Mouse (Mus musculus) midbrain, embryonic 14.5 days (tissue): ENCODE measurements around the gene Cltb. TPM values are rescaled to one million over a fixed set of nuclear protein-coding genes. Genes with fewer than 3 reads are reported as not detected.
"Not testable (repeated sequence)": the region's sequence is repeated elsewhere in the genome, so short reads cannot be mapped to it uniquely, and the experiment has no call there.

Source experiments
- ATAC-seq: fragments of 200-750 bp; cut with Nextera tagmentation; 2 replicates; pipeline ENCODE4 v1.8.0; 2017; ENCODE audit warnings: moderate number of reproducible peaks, moderate library complexity; ENCODE audit not compliant: low FRiP score, low TSS enrichment
- DNase-seq: peaks from one replicate; pipeline ENCODE4 v3.0.0-alpha.2; 2015
- H3K27ac ChIP-seq: fragments of 300-500 bp; sonication (generic); replicated peaks from 2 replicates; pipeline ENCODE4 v1.5.1; 2014; ENCODE audit warnings: mild to moderate bottlenecking, low read depth, low read length, moderate library complexity
- H3K27me3 ChIP-seq: fragments of 300-500 bp; sonication (generic); 2 replicates; pipeline ENCODE4 v1.6.1; 2014; ENCODE audit warnings: low read length, control low read depth, mixed read lengths; ENCODE audit not compliant: control insufficient read depth, insufficient read depth
- H3K36me3 ChIP-seq: fragments of 300-500 bp; sonication (generic); 2 replicates; pipeline ENCODE4 v1.6.1; 2014; ENCODE audit warnings: low read length, control low read depth; ENCODE audit not compliant: control insufficient read depth, insufficient read depth
- H3K4me1 ChIP-seq: fragments of 300-500 bp; sonication (generic); 2 replicates; pipeline ENCODE4 v1.6.1; 2014; ENCODE audit warnings: mild to moderate bottlenecking, antibody characterized with exemption, low read length, control low read depth; ENCODE audit not compliant: control insufficient read depth, insufficient read depth
- H3K4me2 ChIP-seq: fragments of 300-500 bp; sonication (generic); 2 replicates; pipeline ENCODE4 v1.6.1; 2014; ENCODE audit warnings: mild to moderate bottlenecking, low read length, moderate library complexity
- H3K4me3 ChIP-seq: fragments of 300-500 bp; sonication (generic); replicated peaks from 2 replicates; pipeline ENCODE4 v1.5.1; 2014; ENCODE audit warnings: low read depth, low read length
- H3K9ac ChIP-seq: fragments of 300-500 bp; sonication (generic); replicated peaks from 2 replicates; pipeline ENCODE4 v1.6.1; 2014; ENCODE audit warnings: mild to moderate bottlenecking, low read length, moderate library complexity
- H3K9me3 ChIP-seq: fragments of 300-500 bp; sonication (generic); 2 replicates; pipeline ENCODE4 v1.6.1; 2016; ENCODE audit warnings: low read length, control low read depth, mixed read lengths; ENCODE audit not compliant: control insufficient read depth
- WGBS: fragments of 180-500 bp; shearing (Covaris S2); extraction: QIAGEN DNeasy Blood & Tissue Kit; methylation state at CpG from one replicate; pipeline ENCODE4 v1.1.7; 2014; 5-methylcytosine and 5-hydroxymethylcytosine counted together
- polyA plus RNA-seq: library from polyadenylated mRNA; unstranded; fragments of >200 nt; fragmentation: Nextera tagmentation; extraction: Ambion mirVana; gene quantifications from 2 replicates; pipeline ENCODE4 v1.2.1, GENCODE M21; 2014

The Cltb gene
- polyA plus RNA-seq, 1 experiment from 2014 or later, result 127 TPM

- H3K4me2 ChIP-seq, result no peak overlapping the region
- whole genome bisulfite sequencing, result 73% methylated on average over 6 of the region's 6 CpGs
Measured at GRCm38 (mm10) chr13:54616998-54617397, 5.9 kb upstream of the Cltb start.

GRCm38 (mm10) chr13:54616307-54616706, 5.2 kb upstream of the Cltb start:
- no peak for ATAC-seq
- H3K4me2 ChIP-seq, result no peak overlapping the region
- H3K9ac ChIP-seq, result no peak overlapping the region
- no peaks in the 10 kb centered on the region for H3K9me3 ChIP-seq
- 85% methylated on average over 8 of the region's 8 CpGs for WGBS
- 0 out of 2 replicates have a peak, but pooled peaks cover 3% of the 10 kb centered on the region for H3K4me1 ChIP-seq
- DNase-seq, result no peak
- no peak overlapping the region for H3K27ac ChIP-seq
- no peak overlapping the region for H3K4me3 ChIP-seq
- no peaks in the 10 kb centered on the region for H3K36me3 ChIP-seq
- H3K27me3 ChIP-seq, result no peaks in the 10 kb centered on the region

More at GRCm38 (mm10) chr13:54616998-54617397, 5.9 kb upstream of the Cltb start:
- Histone ChIP-seq H3K36me3 (no peaks in the 10 kb centered on the region), H3K9me3 (no peaks in the 10 kb centered on the region), H3K4me3 (no peak overlapping the region), H3K9ac (no peak overlapping the region), H3K27ac (no peak overlapping the region), H3K4me1 (0 out of 2 replicates have a peak, but pooled peaks cover 3% of the 10 kb centered on the region), H3K27me3 (no peaks in the 10 kb centered on the region)
- ATAC-seq (no peak), DNase-seq (no peak)

GRCm38 (mm10) chr13:54613141-54613540, 2.0 kb upstream of the Cltb start:
- ATAC-seq, result not testable (repeated sequence)
- WGBS, result 87% methylated on average over 8 of the region's 8 CpGs
- H3K4me1 ChIP-seq, result peaks cover 19% of the 10 kb centered on the region

GRCm38 (mm10) chr13:54610613-54610971, 552 bp downstream of the Cltb start:
- Histone ChIP-seq H3K4me2 (peak overlapping the region; percentile 85), H3K4me3 (peak overlapping the region; percentile 64), H3K36me3 (peaks cover 4% of the 10 kb centered on the region), H3K27me3 (no peaks in the 10 kb centered on the region), H3K27ac (peak overlapping the region; percentile 72), H3K9ac (peak overlapping the region; percentile 82), H3K4me1 (peaks cover 19% of the 10 kb centered on the region), H3K9me3 (no peaks in the 10 kb centered on the region)
- 10% methylated on average over 13 of the region's 13 CpGs for WGBS
- DNase-seq, result peak; percentile 45
- no peak for ATAC-seq

More at GRCm38 (mm10) chr13:54613141-54613540, 2.0 kb upstream of the Cltb start:
- H3K4me2 ChIP-seq, H3K9ac ChIP-seq, H3K36me3 ChIP-seq, H3K4me3 ChIP-seq, DNase-seq, H3K27me3 ChIP-seq, H3K9me3 ChIP-seq, H3K27ac ChIP-seq: not testable (repeated sequence)

- Histone ChIP-seq H3K9me3 (no peaks in the 10 kb centered on the region), H3K27me3 (no peaks in the 10 kb centered on the region), H3K27ac (no peak overlapping the region), H3K4me1 (peaks cover 19% of the 10 kb centered on the region), H3K4me3 (no peak overlapping the region; the same call in 1 of the 2 replicates), H3K36me3 (peaks cover 8% of the 10 kb centered on the region), H3K4me2 (peak overlapping the region; percentile 85), H3K9ac (no peak overlapping the region; the same call in 1 of the 2 replicates)
- no peak for ATAC-seq
- WGBS, result 14% methylated on average over 1 of the region's 1 CpGs
- no peak for DNase-seq
Measured at GRCm38 (mm10) chr13:54609301-54609700, 1.8 kb downstream of the Cltb start.

- 4% methylated on average over 8 of the region's 8 CpGs for WGBS
- Histone ChIP-seq H3K27ac (peak overlapping the region; percentile 6; the same call in 1 of the 2 replicates), H3K4me1 (peaks cover 19% of the 10 kb centered on the region), H3K4me2 (peak overlapping the region; percentile 85), H3K27me3 (no peaks in the 10 kb centered on the region), H3K36me3 (peaks cover 10% of the 10 kb centered on the region), H3K9me3 (no peaks in the 10 kb centered on the region), H3K4me3 (peak overlapping the region; percentile 12; the same call in 1 of the 2 replicates), H3K9ac (peak overlapping the region; percentile 43)
- no peak for ATAC-seq
- peak; percentile 50 for DNase-seq
Measured at GRCm38 (mm10) chr13:54608666-54609065, 2.5 kb downstream of the Cltb start.

GRCm38 (mm10) chr13:54608002-54608401, 3.1 kb downstream of the Cltb start:
- no peak overlapping the region; the same call in 1 of the 2 replicates for H3K9ac ChIP-seq
- peak overlapping the region; percentile 85; the same call in 1 of the 2 replicates for H3K4me2 ChIP-seq
- DNase-seq (no peak), ATAC-seq (no peak)
- H3K9me3 ChIP-seq, result no peaks in the 10 kb centered on the region
- H3K4me1 ChIP-seq, result peaks cover 19% of the 10 kb centered on the region
- no peak overlapping the region for H3K27ac ChIP-seq
- no peak overlapping the region for H3K4me3 ChIP-seq
- 75% methylated on average over 3 of the region's 3 CpGs for WGBS
- no peaks in the 10 kb centered on the region for H3K27me3 ChIP-seq
- H3K36me3 ChIP-seq, result peaks cover 10% of the 10 kb centered on the region

- no peaks in the 10 kb centered on the region for H3K9me3 ChIP-seq
- no peak for DNase-seq
- H3K4me3 ChIP-seq, result no peak overlapping the region
- peaks cover 19% of the 10 kb centered on the region for H3K4me1 ChIP-seq
- H3K27me3 ChIP-seq, result no peaks in the 10 kb centered on the region
- WGBS, result 80% methylated on average over 5 of the region's 5 CpGs
- H3K36me3 ChIP-seq, result peaks cover 10% of the 10 kb centered on the region
- no peak overlapping the region for H3K9ac ChIP-seq
- no peak overlapping the region for H3K4me2 ChIP-seq
- H3K27ac ChIP-seq, result no peak overlapping the region
- no peak for ATAC-seq
Measured at GRCm38 (mm10) chr13:54607204-54607603, 3.9 kb downstream of the Cltb start.

- Histone ChIP-seq H3K4me2 (no peak overlapping the region), H3K4me3 (no peak overlapping the region), H3K27me3 (no peaks in the 10 kb centered on the region), H3K36me3 (peaks cover 10% of the 10 kb centered on the region), H3K9me3 (no peaks in the 10 kb centered on the region), H3K4me1 (peaks cover 18% of the 10 kb centered on the region), H3K9ac (no peak overlapping the region), H3K27ac (no peak overlapping the region)
- 84% methylated on average over 5 of the region's 5 CpGs for WGBS
- DNase-seq (no peak), ATAC-seq (no peak)
Measured at GRCm38 (mm10) chr13:54605426-54605825, 5.7 kb downstream of the Cltb start.
